23 mouse cellular contexts compared by ENCODE assay signal in genomic region chr13:85715883-85716498, GRCm38 (mm10).
DNase-seq lines count a peak whose midpoint lies in the region; ATAC-seq and TF ChIP-seq lines count a peak whose summit lies in the region.
"Had no signal": no experiment of that assay in that cellular context is flagged by ENCODE, and none has a peak within 500 bp of the region (broad histone marks: within the 10 kb centered on the region; RNA-seq: fewer than 3 reads in every experiment).

No protein-coding gene starts in this region.

- no peak overlapping the region for H3K4me2 ChIP-seq in embryonic facial prominence, embryonic 14.5 days (ENCODE audit: low read depth, low read length)
- H3K4me2 ChIP-seq in midbrain, postnatal 0 days (ENCODE audit: low read depth, low read length, poor library complexity, severe bottlenecking) = no peak overlapping the region
- H3K4me2 ChIP-seq in midbrain, embryonic 15.5 days = no peak overlapping the region
- H3K4me2 ChIP-seq: embryonic facial prominence, embryonic 12.5 days; limb, embryonic 13.5 days; liver, embryonic 12.5 days; neural tube, embryonic 15.5 days; stomach, embryonic 15.5 days had no signal

- 77% methylated on average over 2 of the region's 2 CpGs for whole genome bisulfite sequencing in embryonic facial prominence, embryonic 14.5 days
- WGBS in embryonic facial prominence, embryonic 10.5 days = 89% methylated on average over 2 of the region's 2 CpGs
- 87% methylated on average over 2 of the region's 2 CpGs for WGBS in midbrain, postnatal 0 days
- WGBS in midbrain, embryonic 15.5 days = 88% methylated on average over 2 of the region's 2 CpGs

- intact Hi-C loops in heart, postnatal 36 days (cut with DNase I) = no loop called here

- ATAC-seq in embryonic facial prominence, embryonic 14.5 days (ENCODE audit: low read depth) = no peak
- no peak for ATAC-seq in midbrain, postnatal 0 days (ENCODE audit: low FRiP score)
- ATAC-seq in midbrain, embryonic 15.5 days (replicated peaks) = no peak
- ATAC-seq: hindbrain, embryonic 16.5 days; liver, embryonic 12.5 days had no signal

- H3K4me1 ChIP-seq in embryonic facial prominence, embryonic 14.5 days (ENCODE audit: control insufficient read depth, insufficient read depth, low read length) = no peaks in the 10 kb centered on the region
- no peaks in the 10 kb centered on the region for H3K4me1 ChIP-seq in embryonic facial prominence, embryonic 10.5 days
- H3K4me1 ChIP-seq in midbrain, postnatal 0 days (ENCODE audit: insufficient read depth, low read length) = no peaks in the 10 kb centered on the region
- no peaks in the 10 kb centered on the region for H3K4me1 ChIP-seq in midbrain, embryonic 15.5 days
- H3K4me1 ChIP-seq: embryonic facial prominence, embryonic 12.5 days; heart, embryonic 10.5 days; limb, embryonic 13.5 days; liver, embryonic 12.5 days; midbrain, embryonic 10.5 days; neural tube, embryonic 15.5 days; stomach, embryonic 15.5 days had no signal

- H3K27ac ChIP-seq in embryonic facial prominence, embryonic 14.5 days (replicated peaks; ENCODE audit: low read depth, low read length) = no peak overlapping the region
- no peak overlapping the region for H3K27ac ChIP-seq in embryonic facial prominence, embryonic 10.5 days (replicated peaks)
- no peak overlapping the region for H3K27ac ChIP-seq in midbrain, postnatal 0 days (ENCODE audit: low read depth, low read length)
- H3K27ac ChIP-seq in midbrain, embryonic 15.5 days = no peak overlapping the region
- H3K27ac ChIP-seq: embryonic facial prominence, embryonic 12.5 days; gastrocnemius, adult 2 months; heart, embryonic 10.5 days; limb, embryonic 13.5 days; liver, embryonic 12.5 days; midbrain, embryonic 10.5 days; neural tube, embryonic 15.5 days; stomach, embryonic 15.5 days had no signal

- no peaks in the 10 kb centered on the region for H3K9me3 ChIP-seq in embryonic facial prominence, embryonic 14.5 days (ENCODE audit: control insufficient read depth, low read length)
- no peaks in the 10 kb centered on the region for H3K9me3 ChIP-seq in embryonic facial prominence, embryonic 10.5 days
- H3K9me3 ChIP-seq in midbrain, postnatal 0 days (ENCODE audit: low read length) = no peaks in the 10 kb centered on the region
- no peaks in the 10 kb centered on the region for H3K9me3 ChIP-seq in midbrain, embryonic 15.5 days
- H3K9me3 ChIP-seq: embryonic facial prominence, embryonic 12.5 days; heart, embryonic 10.5 days; limb, embryonic 13.5 days; liver, embryonic 12.5 days; midbrain, embryonic 10.5 days; neural tube, embryonic 15.5 days; stomach, embryonic 15.5 days had no signal

- peak; percentile 22 for DNase-seq in embryonic facial prominence, embryonic 14.5 days (ENCODE audit: low spot score)
- DNase-seq in embryonic facial prominence, embryonic 10.5 days (ENCODE audit: low spot score) = no peak
- peak; percentile 4 for DNase-seq in layer of hippocampus, adult 11-12 months (ENCODE audit: low spot score)
- no peak for DNase-seq in layer of hippocampus, adult 8-10 months (ENCODE audit: low spot score in 2 of 2)
- peak; percentile 9 for DNase-seq in midbrain, postnatal 0 days (ENCODE audit: low spot score)
- DNase-seq in heart, postnatal 36 days = no peak
- no peak for DNase-seq in c-Kit-positive CD71-positive TER-119-positive erythroid progenitor cells, embryonic 14.5 days (ENCODE audit: low spot score)
- DNase-seq: adrenal gland, postnatal 14 days; cerebellum, adult 18-20 months; cerebellum, postnatal 14 days; gastrocnemius, adult 2 months; kidney, adult 18-20 months; lung, adult 18-20 months had no signal

- H3K9ac ChIP-seq in embryonic facial prominence, embryonic 14.5 days (ENCODE audit: low read depth, low read length) = no peak overlapping the region
- no peak overlapping the region for H3K9ac ChIP-seq in midbrain, postnatal 0 days (replicated peaks; ENCODE audit: low read length, poor library complexity, severe bottlenecking)
- no peak overlapping the region for H3K9ac ChIP-seq in midbrain, embryonic 15.5 days
- H3K9ac ChIP-seq: embryonic facial prominence, embryonic 12.5 days; limb, embryonic 13.5 days; liver, embryonic 12.5 days; neural tube, embryonic 15.5 days; stomach, embryonic 15.5 days had no signal

- H3K4me3 ChIP-seq in embryonic facial prominence, embryonic 14.5 days (ENCODE audit: low read depth, low read length) = no peak overlapping the region
- H3K4me3 ChIP-seq in embryonic facial prominence, embryonic 10.5 days = no peak overlapping the region
- H3K4me3 ChIP-seq in midbrain, postnatal 0 days (ENCODE audit: low read depth, low read length) = no peak overlapping the region
- no peak overlapping the region for H3K4me3 ChIP-seq in midbrain, embryonic 15.5 days
- H3K4me3 ChIP-seq: embryonic facial prominence, embryonic 12.5 days; erythroblast, embryonic 14.5 days; gastrocnemius, adult 2 months; heart, embryonic 10.5 days; limb, embryonic 13.5 days; liver, embryonic 12.5 days; midbrain, embryonic 10.5 days; neural tube, embryonic 15.5 days; stomach, embryonic 15.5 days had no signal

- H3K36me3 ChIP-seq in embryonic facial prominence, embryonic 14.5 days (ENCODE audit: control insufficient read depth, insufficient read depth, low read length) = no peaks in the 10 kb centered on the region
- no peaks in the 10 kb centered on the region for H3K36me3 ChIP-seq in embryonic facial prominence, embryonic 10.5 days (replicated peaks)
- H3K36me3 ChIP-seq in midbrain, postnatal 0 days (ENCODE audit: insufficient read depth, low read length) = no peaks in the 10 kb centered on the region
- no peaks in the 10 kb centered on the region for H3K36me3 ChIP-seq in midbrain, embryonic 15.5 days (replicated peaks)
- H3K36me3 ChIP-seq: embryonic facial prominence, embryonic 12.5 days; heart, embryonic 10.5 days; limb, embryonic 13.5 days; liver, embryonic 12.5 days; midbrain, embryonic 10.5 days; neural tube, embryonic 15.5 days; stomach, embryonic 15.5 days had no signal

- H3K27me3 ChIP-seq in embryonic facial prominence, embryonic 14.5 days (replicated peaks; ENCODE audit: control insufficient read depth, insufficient read depth, low read length) = no peaks in the 10 kb centered on the region
- no peaks in the 10 kb centered on the region for H3K27me3 ChIP-seq in embryonic facial prominence, embryonic 10.5 days (replicated peaks; ENCODE audit: low read depth, poor library complexity, severe bottlenecking)
- H3K27me3 ChIP-seq in midbrain, postnatal 0 days (ENCODE audit: insufficient read depth, low read length) = no peaks in the 10 kb centered on the region
- no peaks in the 10 kb centered on the region for H3K27me3 ChIP-seq in midbrain, embryonic 15.5 days (replicated peaks)
- H3K27me3 ChIP-seq: embryonic facial prominence, embryonic 12.5 days; limb, embryonic 13.5 days; liver, embryonic 12.5 days; neural tube, embryonic 15.5 days; stomach, embryonic 15.5 days had no signal

- no peak for TF ChIP-seq CTCF in midbrain, postnatal 0 days (IDR thresholded peaks at IDR 0.05)

Comparison
In these comparisons a context has a peak if more than half of its experiments do, and no peak if none do; other contexts are left out.
1. DNase-seq: peak in embryonic facial prominence, embryonic 14.5 days (single experiment), layer of hippocampus, adult 11-12 months (single experiment) and midbrain, postnatal 0 days (single experiment); none in embryonic facial prominence, embryonic 10.5 days (single experiment), layer of hippocampus, adult 8-10 months (0 of 2), heart, postnatal 36 days (0 of 2) and c-Kit-positive CD71-positive TER-119-positive erythroid progenitor cells, embryonic 14.5 days (single experiment).